Mouse (Mus musculus) heart, postnatal 0 days (tissue): ENCODE measurements around the gene Styx.

ENCODE experiments used
- CTCF ChIP-seq: IDR thresholded peaks from 2 replicates; pipeline ENCODE4 v1.5.1; 2016; ENCODE audit warnings: antibody characterized with exemption, control low read depth, low read depth
- EP300 ChIP-seq: IDR thresholded peaks from 2 replicates; pipeline ENCODE4 v1.6.1; 2016; ENCODE audit warnings: antibody characterized with exemption, low read depth

DNA sequence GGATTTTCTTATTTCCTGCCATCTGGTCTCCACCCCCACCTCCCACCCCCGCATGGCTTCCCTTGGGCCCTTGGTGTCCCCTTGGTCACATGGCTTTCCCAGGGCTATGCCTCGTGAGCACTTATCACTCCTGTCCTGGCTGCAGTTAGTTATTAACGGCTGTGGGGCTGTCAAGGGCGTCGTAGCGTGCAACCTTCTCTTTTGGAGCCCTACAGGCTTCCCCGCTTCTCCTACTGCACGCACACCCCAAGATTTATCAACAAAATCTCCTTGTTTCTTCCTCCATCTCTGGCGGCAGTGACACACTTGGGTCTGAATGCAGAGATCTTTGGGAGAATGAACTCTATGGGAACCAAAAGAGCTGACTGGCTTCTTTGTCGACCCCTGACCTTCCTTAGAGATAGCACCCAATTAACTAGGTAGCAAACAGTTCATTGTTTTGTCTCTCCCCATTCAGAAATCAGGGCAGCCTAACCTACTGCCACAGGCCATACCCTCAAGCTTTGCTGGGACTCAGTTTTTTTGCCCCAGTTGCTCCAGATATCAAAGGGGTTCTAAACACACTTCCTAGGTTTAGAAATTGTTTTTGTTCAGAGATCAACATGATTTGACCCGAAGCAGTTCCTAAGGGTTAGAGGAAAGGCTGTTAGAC lies 102.1 kb downstream of the Styx start:
- TF ChIP-seq EP300 (peak; percentile 92), CTCF (no peak)
